14 mouse cellular contexts compared by ENCODE assay signal in genomic region chr1:10942979-10943378, GRCm38 (mm10).
DNase-seq lines count a peak whose midpoint lies in the region; ATAC-seq lines count a peak whose summit lies in the region.
"Had no signal": no experiment of that assay in that cellular context is flagged by ENCODE, and none has a peak within 500 bp of the region (broad histone marks: within the 10 kb centered on the region; RNA-seq: fewer than 3 reads in every experiment).

No protein-coding gene starts in this region.

- no peaks in the 10 kb centered on the region for H3K36me3 ChIP-seq in forebrain, embryonic 14.5 days (ENCODE audit: control insufficient read depth, insufficient read depth, low read length)
- no peaks in the 10 kb centered on the region for H3K36me3 ChIP-seq in forebrain, embryonic 10.5 days (replicated peaks)
- H3K36me3 ChIP-seq in kidney, embryonic 14.5 days (ENCODE audit: control insufficient read depth, insufficient read depth, low read length): no peaks in the 10 kb centered on the region
- H3K36me3 ChIP-seq in limb, embryonic 10.5 days: no peaks in the 10 kb centered on the region
- H3K36me3 ChIP-seq: G1E; liver, embryonic 12.5 days had no signal

- 31% methylated on average over 4 of the region's 4 CpGs for WGBS in forebrain, embryonic 14.5 days
- WGBS in forebrain, embryonic 10.5 days: 54% methylated on average over 4 of the region's 4 CpGs
- 54% methylated on average over 4 of the region's 4 CpGs for WGBS in kidney, embryonic 14.5 days
- 50% methylated on average over 4 of the region's 4 CpGs for WGBS in limb, embryonic 10.5 days

- H3K27ac ChIP-seq in forebrain, embryonic 14.5 days (ENCODE audit: low read depth, low read length): no peak overlapping the region
- H3K27ac ChIP-seq in forebrain, embryonic 10.5 days: no peak overlapping the region
- no peak overlapping the region for H3K27ac ChIP-seq in kidney, embryonic 14.5 days (ENCODE audit: low read depth, low read length)
- no peak overlapping the region for H3K27ac ChIP-seq in limb, embryonic 10.5 days
- H3K27ac ChIP-seq: liver, embryonic 12.5 days had no signal

- H3K27me3 ChIP-seq in forebrain, embryonic 14.5 days (replicated peaks; ENCODE audit: control insufficient read depth, insufficient read depth, low read length): no peaks in the 10 kb centered on the region
- no peaks in the 10 kb centered on the region for H3K27me3 ChIP-seq in forebrain, embryonic 10.5 days (ENCODE audit: poor library complexity, severe bottlenecking)
- H3K27me3 ChIP-seq in kidney, embryonic 14.5 days (ENCODE audit: control insufficient read depth, insufficient read depth, low read length): no peaks in the 10 kb centered on the region
- no peaks in the 10 kb centered on the region for H3K27me3 ChIP-seq in limb, embryonic 10.5 days (ENCODE audit: low read depth, poor library complexity, severe bottlenecking)
- H3K27me3 ChIP-seq: liver, embryonic 12.5 days had no signal

- H3K9me3 ChIP-seq in forebrain, embryonic 14.5 days (replicated peaks; ENCODE audit: control insufficient read depth, low read length): no peaks in the 10 kb centered on the region
- no peaks in the 10 kb centered on the region for H3K9me3 ChIP-seq in forebrain, embryonic 10.5 days
- no peaks in the 10 kb centered on the region for H3K9me3 ChIP-seq in kidney, embryonic 14.5 days (ENCODE audit: control insufficient read depth, low read length)
- H3K9me3 ChIP-seq in limb, embryonic 10.5 days (replicated peaks): no peaks in the 10 kb centered on the region
- H3K9me3 ChIP-seq: G1E; liver, embryonic 12.5 days had no signal

- no peak overlapping the region for H3K9ac ChIP-seq in forebrain, embryonic 14.5 days (ENCODE audit: low read length)
- no peak overlapping the region for H3K9ac ChIP-seq in kidney, embryonic 14.5 days (ENCODE audit: low read depth, low read length)
- H3K9ac ChIP-seq: liver, embryonic 12.5 days had no signal

- peak; percentile 8 for DNase-seq in forebrain, embryonic 14.5 days (ENCODE audit: low spot score)
- no peak for DNase-seq in forebrain, embryonic 10.5 days (ENCODE audit: extremely low spot score, low spot score)
- DNase-seq in kidney, adult 18-20 months: peak; percentile 3
- DNase-seq in retina, adult 2 months (ENCODE audit: low read depth, low spot score): peak; percentile 4
- no peak for DNase-seq in retina, postnatal 1 day
- no peak for DNase-seq in limb, embryonic 10.5 days (ENCODE audit: low spot score)
- DNase-seq in spleen, postnatal 10 days (ENCODE audit: low spot score in 2 of 2): no peak
- DNase-seq: adrenal gland, adult 8-10 months; embryo, embryonic 11 days; gastrocnemius, postnatal 14 days; thymus, adult 2 months had no signal

- no peak for ATAC-seq in forebrain, embryonic 14.5 days
- ATAC-seq in kidney, embryonic 14.5 days (ENCODE audit: low FRiP score, low TSS enrichment): no peak
- ATAC-seq: liver, embryonic 12.5 days had no signal

- no peak overlapping the region for H3K4me3 ChIP-seq in forebrain, embryonic 14.5 days (ENCODE audit: low read depth, low read length)
- H3K4me3 ChIP-seq in forebrain, embryonic 10.5 days: no peak overlapping the region
- H3K4me3 ChIP-seq in kidney, embryonic 14.5 days (ENCODE audit: low read length): no peak overlapping the region
- no peak overlapping the region for H3K4me3 ChIP-seq in limb, embryonic 10.5 days
- H3K4me3 ChIP-seq: liver, embryonic 12.5 days had no signal

- H3K4me2 ChIP-seq in forebrain, embryonic 14.5 days (ENCODE audit: low read length): no peak overlapping the region
- no peak overlapping the region for H3K4me2 ChIP-seq in kidney, embryonic 14.5 days (replicated peaks; ENCODE audit: low read depth, low read length)
- H3K4me2 ChIP-seq: liver, embryonic 12.5 days had no signal

- no peaks in the 10 kb centered on the region for H3K4me1 ChIP-seq in forebrain, embryonic 14.5 days (ENCODE audit: control insufficient read depth, insufficient read depth, low read length)
- peaks cover 7% of the 10 kb centered on the region; the same call in 1 of the 2 replicates for H3K4me1 ChIP-seq in forebrain, embryonic 10.5 days
- no peaks in the 10 kb centered on the region for H3K4me1 ChIP-seq in kidney, embryonic 14.5 days (ENCODE audit: control insufficient read depth, insufficient read depth, low read length)
- no peaks in the 10 kb centered on the region for H3K4me1 ChIP-seq in limb, embryonic 10.5 days
- H3K4me1 ChIP-seq: liver, embryonic 12.5 days had no signal

Comparison
In these comparisons a context has a peak if more than half of its experiments do, and no peak if none do; other contexts are left out.
1. DNase-seq: peak in forebrain, embryonic 14.5 days (single experiment), kidney, adult 18-20 months (single experiment) and retina, adult 2 months (single experiment); none in forebrain, embryonic 10.5 days (single experiment), retina, postnatal 1 day (single experiment), limb, embryonic 10.5 days (single experiment) and spleen, postnatal 10 days (0 of 2).